Mouse (Mus musculus) frontal cortex, postnatal 36 days (tissue): Measurements from ENCODE around the gene Sap30l.
A peak's percentile ranks its signal among the peaks of the same experiment; 100 is the strongest.

Experiments
- DNase-seq, 2 experiments: peaks; one replicate each; pipeline ENCODE4 v3.0.0; 2022; ENCODE audit warnings: low spot score in 2 of 2

Sap30l gene

GRCm38 (mm10) chr11:57800971-57801765, at the start of gene Sap30l:
Gene Sap30l (plus strand): TSS chr11:57801637.
- peak; percentile 95 to 97 for DNase-seq

DNA sequence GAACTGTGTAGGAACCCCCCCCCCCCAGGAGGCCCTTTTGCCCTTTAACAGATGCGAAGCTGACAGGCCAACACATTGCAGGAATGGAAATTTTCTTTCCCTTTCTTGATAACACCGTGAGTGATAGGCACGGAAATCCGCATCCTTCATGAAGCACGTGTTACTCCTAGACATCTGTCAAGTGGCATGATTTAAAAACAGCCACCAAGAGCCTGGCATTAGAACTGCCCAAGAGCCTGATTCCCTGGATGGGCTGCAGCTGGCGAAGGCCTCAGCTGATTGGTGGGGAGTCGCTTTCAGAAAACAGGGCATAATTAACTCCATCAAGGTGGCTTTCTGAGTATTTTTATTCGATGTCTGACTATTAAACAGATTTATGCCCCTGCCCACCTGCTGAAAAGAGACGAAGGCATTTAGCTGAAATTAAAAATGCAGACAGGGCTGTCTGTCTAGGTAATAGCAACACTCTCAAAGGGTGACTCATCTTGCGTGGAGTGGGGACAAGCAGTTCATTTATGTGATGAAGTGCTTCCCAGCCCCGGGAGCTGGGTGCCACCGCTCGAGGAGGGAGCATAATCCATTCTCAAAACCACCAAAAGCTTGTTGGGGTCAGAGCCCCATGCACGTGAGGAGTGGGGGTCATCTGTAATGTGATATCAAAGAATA, 47.8 kb upstream of the Sap30l start:
- no peak for DNase-seq

GRCm38 (mm10) chr11:57758621-57759020, 42.8 kb upstream of the Sap30l start:
- no peak for DNase-seq

GRCm38 (mm10) chr11:57760509-57761058, 40.9 kb upstream of the Sap30l start:
- no peak for DNase-seq

DNA sequence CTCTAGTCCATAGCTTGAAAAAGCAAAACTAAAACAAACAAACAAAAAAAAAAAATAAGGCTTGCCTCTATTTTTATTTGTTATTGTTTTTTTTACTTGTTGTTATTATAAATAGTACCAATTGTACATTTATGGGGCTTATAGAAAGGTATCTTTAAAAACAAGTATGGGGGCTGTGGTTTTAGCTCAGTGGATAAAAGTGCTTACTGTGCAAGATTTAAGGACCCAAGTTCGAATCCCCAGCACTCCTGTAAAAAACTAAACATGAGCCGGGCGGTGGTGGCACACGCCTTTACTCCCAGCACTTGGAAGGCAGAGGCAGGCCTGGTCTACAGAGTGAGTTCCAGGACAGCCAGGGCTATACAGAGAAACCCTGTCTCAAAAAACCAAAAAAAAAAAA, 40.1 kb upstream of the Sap30l start:
- no peak for DNase-seq

DNA sequence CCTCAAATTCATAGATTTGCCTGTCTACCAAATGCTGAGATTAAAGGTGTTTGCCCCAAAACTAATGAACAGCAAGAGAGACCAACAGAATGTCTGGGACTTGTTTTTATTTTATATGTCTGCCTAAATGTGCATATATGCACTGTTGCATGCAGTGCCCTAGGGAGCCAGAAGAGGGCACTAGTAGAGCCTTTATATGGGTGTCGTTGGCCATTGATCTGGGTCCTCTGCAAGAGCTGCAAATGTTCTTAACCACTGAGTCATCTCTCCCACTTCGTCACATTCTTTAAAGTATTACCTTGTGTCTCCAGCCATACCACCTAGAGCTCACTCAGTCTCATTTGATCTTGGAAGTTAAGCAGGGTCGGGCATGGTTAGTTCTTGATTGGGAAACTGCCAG, 37.3 kb upstream of the Sap30l start:
- DNase-seq: no peak

DNA sequence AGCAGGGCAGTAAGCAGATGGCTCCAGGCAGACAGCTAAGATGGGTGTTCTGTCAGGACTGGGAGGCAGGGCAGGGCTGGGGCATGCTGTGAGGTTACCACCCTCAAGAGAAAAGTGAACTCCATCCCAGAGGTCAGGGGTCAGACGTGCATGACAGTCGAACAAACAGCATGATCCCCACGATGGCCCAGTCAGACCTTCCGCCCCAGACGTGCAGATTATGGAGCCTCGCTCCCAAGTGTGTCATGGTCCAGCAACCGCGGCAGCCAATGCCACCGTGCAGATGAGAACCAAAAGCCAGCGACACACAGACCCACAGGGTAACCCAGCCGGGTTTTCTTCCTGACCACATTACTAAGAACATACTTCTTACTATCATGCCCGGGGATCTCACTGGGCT, 34.8 kb upstream of the Sap30l start:
- no peak for DNase-seq

DNA sequence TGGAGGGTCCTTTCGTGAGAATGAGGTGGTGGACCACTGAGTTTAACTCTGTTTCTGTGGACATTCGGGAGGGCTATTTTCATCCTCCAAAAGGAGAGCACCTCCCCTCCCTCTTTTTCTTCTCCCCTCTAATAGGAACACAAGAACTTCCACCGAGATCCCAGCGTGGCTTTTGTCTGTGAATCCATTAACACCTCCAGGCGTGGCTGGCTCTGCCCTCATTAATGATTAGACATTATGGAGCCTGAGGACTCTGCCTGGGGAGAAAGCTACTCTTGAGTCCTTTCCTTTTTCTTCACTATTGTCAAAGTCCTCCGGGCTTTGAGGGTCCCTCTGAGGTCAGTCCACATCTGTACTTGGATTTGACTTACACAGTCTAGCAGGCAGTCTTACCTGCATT, 34.3 kb upstream of the Sap30l start:
- no peak for DNase-seq

DNA sequence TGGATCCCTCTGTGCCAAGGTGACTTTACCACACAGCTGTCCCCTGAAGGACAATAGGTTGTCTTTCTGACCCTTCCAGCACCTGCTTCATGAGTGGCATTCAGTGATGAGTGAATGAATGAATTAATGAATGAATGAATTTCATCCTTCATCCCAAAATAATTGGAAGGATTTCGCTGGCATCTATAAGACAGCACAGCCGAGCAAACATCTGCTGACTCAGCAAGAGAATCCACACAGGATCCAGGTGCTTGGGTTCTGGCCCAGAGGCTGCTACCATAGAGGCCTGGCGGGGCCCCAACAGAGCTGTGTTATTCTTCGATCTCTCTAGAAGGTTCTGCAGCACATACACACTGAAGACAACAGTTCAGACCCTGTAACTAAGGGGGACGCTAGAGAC, 30.7 kb upstream of the Sap30l start:
- no peak for DNase-seq

DNA sequence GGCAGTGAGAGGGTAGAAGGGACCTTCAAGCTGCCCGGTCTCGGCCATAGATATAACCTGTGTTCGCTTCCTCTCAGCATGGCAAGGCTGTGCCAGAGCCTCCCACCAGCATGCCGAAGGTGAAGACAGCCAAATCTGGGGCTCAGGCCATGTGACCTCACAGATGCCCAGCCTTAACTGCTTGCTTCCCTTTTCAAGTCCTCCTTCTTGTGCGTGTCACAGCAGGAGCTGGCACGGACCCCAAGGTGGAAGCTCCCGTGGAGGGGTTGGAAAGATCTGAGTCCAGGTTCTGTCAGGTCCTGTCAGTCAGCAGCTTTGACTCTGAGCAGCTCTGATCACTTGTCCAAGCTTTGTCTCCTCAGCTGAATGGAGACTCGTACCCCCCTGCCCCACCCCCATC, 29.8 kb upstream of the Sap30l start:
- DNase-seq: no peak

- DNase-seq: no peak
These were observed 28.0 kb upstream of the Sap30l start for GRCm38 (mm10) chr11:57773479-57773878.

DNA sequence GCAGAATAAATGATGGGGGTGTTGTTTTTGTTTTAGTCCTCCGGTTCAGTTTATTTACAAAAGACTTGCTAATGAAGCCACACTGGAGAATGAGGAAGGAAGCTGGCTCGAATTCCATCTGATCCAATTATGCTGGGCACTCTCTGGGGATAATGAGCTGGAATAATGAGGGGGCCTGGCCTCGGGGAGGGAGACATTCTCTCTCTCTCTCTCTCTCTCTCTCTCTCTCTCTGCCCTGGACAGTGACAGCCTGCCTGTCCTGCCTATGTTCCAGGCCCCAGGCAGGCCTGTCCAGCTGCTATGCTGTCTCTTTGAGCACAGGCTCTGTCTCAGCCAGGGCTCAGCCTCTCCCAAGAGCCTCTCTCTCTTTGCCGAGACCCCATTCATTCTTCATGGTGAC, 27.5 kb upstream of the Sap30l start:
- DNase-seq: no peak

DNA sequence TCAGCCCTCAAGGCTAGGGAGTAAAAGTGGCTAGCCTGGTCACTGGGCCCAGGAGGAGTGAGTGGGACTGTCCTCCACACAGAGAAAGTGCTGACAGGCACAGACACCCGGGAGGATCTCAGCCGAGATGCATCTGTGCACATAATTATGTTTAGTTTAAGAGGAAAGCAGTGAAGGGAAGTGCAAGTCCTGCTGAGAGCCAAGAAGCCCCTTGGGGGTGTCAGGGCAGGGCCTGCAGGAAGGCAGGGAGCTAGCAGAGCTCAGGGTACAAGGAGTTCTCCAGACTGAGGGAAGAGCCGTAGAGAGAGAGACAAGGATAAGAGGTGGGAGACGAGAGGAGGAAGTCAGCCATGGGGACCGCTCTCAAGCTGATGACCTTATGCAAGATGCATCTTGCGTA, 25.6 kb upstream of the Sap30l start:
- DNase-seq: no peak

DNA sequence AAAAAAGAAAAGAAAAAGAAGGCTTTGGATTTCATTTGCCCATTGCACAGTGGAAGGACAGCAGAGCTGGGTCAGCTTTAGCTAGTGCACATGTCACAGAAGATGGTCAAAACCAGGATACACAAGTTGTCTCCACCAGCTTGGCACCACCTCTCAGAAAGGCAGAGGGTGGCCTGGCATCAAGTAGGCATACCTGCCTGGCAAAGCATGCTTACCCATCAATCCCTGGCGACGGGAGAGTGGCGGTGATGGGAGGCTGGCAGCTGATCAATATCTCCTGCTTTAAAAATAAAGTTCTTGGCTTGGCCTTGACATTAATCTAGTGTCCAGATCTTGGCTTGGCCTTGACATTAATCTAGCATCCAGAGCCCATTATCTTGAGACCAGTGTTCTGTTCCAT, 24.9 kb upstream of the Sap30l start:
- DNase-seq: no peak

GRCm38 (mm10) chr11:57778349-57778748, 23.1 kb upstream of the Sap30l start:
- DNase-seq: peak; percentile 38 to 42

DNA sequence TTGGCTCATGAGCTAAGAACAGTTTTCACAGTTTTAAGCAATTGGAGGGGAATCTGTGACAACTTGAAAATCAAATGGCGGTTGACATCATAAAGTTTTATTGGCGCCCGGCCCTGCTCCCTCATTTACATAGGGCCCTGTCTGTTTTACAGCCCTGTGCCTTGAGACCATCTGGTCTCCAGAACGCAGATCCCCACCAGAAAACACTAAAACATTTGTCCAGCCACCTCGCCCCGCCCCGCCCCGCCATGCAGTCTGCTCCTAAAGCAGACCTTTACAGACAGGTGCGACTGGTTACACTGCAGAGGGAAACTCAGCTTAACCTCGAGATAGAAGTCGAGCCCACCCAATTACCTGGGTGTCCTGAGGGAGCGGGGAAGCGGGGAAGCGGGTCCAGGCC, 21.6 kb upstream of the Sap30l start:
- DNase-seq: no peak

- peak; percentile 50 to 77 for DNase-seq
These were observed 14.6 kb upstream of the Sap30l start for GRCm38 (mm10) chr11:57786616-57787418.

DNA sequence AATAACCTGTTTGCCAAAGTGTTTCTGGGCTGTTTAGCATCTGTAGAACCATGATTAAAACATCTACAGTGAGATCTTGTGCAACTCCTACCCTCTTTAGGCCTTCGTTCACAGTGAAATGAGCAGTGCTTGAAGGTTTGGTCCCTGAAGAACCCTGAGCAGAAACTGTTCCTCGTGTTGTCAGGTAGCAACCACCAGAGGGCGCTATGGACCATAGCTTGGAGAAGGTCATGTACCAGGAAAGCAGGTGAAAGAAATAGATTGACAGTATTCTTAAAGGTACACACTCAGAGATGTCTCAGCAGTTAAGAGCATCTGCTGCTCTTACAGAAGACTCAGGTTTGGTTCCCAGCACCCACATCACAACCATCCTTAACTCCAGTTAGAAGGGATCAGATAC, 13.5 kb upstream of the Sap30l start:
- DNase-seq: peak; percentile 13 to 22

- no peak for DNase-seq
These were observed 10.4 kb upstream of the Sap30l start for GRCm38 (mm10) chr11:57790866-57791535.

- DNase-seq: no peak
These were observed 6.4 kb upstream of the Sap30l start for GRCm38 (mm10) chr11:57795086-57795485.

- DNase-seq: no peak
These were observed 3.6 kb upstream of the Sap30l start for GRCm38 (mm10) chr11:57797828-57798227.

DNA sequence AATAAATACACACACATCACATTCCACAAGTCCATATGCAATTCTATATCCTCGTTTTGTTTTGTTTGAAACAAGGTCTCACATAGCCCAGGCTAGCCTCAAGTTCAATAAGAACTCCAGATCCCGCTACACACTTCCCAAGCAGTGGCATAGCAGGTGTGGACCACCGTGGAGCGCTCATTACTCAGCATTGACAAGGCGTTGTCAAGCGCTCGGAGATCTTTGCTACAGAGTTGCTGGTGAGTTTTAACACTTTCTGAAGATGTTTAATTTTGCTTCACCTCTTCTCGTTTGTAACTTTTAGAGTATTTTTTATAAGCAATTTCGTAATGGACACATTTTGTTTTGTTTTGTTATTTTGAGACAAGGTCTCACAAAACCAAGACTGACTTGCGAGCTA, 2.0 kb upstream of the Sap30l start:
- no peak for DNase-seq
